Mouse (Mus musculus) brain, embryonic 14.5 days (tissue): ENCODE measurements at regions not wholly inside any gene's neighbourhood (a gene's known extent, or its start where the extent isn't known, plus 50 kb on each side); places are given as distances from the start of the nearest gene placed in this dataset.

ENCODE experiments used
- CTCF ChIP-seq: fragments of 200-500 bp; IDR thresholded peaks from 2 replicates; pipeline ENCODE4 v1.5.1; 2012; ENCODE audit warnings: inconsistent platforms, mild to moderate bottlenecking, moderate library complexity, borderline replicate concordance; ENCODE audit not compliant: insufficient read depth, insufficient read length; ENCODE audit errors: extremely low read depth
- POLR2A ChIP-seq: fragments of 200-500 bp; IDR thresholded peaks from 2 replicates; pipeline ENCODE4 v1.6.1; 2012; ENCODE audit warnings: mild to moderate bottlenecking, inconsistent platforms, borderline replicate concordance; ENCODE audit not compliant: poor library complexity, insufficient read depth, insufficient read length, severe bottlenecking; ENCODE audit errors: extremely low read depth

GRCm38 (mm10) chr1:91640551-91640950, 100.2 kb downstream of the Asb1 start:
- TF ChIP-seq CTCF (no peak), POLR2A (no peak)
